Mouse (Mus musculus) inflammation-experienced regulatory T-cells, adult 16 weeks (primary cell): ENCODE data around the gene 2310033P09Rik. TPM values are rescaled to one million over a fixed set of nuclear protein-coding genes. Genes with fewer than 3 reads are reported as not detected.

Experiments
- polyA plus RNA-seq: library from polyadenylated mRNA; unstranded; fragments of 100-300 nt; shearing (Covaris generic); gene quantifications from one replicate; pipeline ENCODE4 v1.2.1, GENCODE M21; 2017

2310033P09Rik gene
- polyA plus RNA-seq, result 40.1 TPM

DNA sequence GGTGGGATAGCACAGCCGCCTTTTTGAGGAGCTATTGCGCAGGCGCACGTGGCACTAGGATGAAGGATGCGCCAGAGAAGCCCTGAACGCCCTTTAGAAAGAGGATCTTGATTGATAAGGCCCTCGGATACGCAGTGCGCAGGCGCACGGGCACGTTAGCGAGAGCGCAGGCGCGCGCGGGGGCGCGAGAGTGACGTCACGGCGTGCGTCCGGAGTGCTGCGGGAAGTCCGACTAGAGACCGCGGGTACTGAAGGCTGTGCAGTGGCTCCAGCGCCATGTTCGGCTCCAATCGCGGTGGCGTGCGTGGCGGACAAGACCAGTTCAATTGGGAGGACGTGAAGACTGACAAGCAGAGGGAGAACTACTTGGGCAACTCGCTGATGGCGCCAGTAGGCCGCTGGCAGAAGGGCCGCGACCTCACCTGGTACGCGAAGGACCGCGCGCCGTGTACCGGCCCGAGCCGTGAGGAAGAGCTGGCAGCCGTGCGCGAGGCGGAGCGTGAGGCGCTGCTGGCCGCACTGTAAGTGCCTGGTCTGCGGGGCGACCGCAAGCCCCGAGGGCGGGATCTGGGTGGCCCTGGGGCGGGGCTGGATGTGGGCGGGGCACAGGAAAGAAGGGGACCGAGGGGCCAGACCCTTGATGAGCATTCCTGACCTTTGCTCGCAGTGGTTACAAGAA is at the start of gene 2310033P09Rik:
Gene 2310033P09Rik (plus strand): TSS at position 169 of the 679 bp plus-strand sequence.

GRCm38 (mm10) chr11:59163255-59164236 is 44.6 kb upstream of the 2310033P09Rik start, which contains the start of gene Iba57:
Gene Iba57, minus strand, starts transcription at chr11:59163739.

GRCm38 (mm10) chr11:59182864-59183331 is 25.2 kb upstream of the 2310033P09Rik start, which contains the start of gene Gjc2:
Gene Gjc2, minus strand, starts transcription at chr11:59183213.

GRCm38 (mm10) chr11:59192059-59192386 is 16.1 kb upstream of the 2310033P09Rik start, which contains the start of gene Guk1:
Gene Guk1, minus strand, starts transcription at chr11:59192212.

DNA sequence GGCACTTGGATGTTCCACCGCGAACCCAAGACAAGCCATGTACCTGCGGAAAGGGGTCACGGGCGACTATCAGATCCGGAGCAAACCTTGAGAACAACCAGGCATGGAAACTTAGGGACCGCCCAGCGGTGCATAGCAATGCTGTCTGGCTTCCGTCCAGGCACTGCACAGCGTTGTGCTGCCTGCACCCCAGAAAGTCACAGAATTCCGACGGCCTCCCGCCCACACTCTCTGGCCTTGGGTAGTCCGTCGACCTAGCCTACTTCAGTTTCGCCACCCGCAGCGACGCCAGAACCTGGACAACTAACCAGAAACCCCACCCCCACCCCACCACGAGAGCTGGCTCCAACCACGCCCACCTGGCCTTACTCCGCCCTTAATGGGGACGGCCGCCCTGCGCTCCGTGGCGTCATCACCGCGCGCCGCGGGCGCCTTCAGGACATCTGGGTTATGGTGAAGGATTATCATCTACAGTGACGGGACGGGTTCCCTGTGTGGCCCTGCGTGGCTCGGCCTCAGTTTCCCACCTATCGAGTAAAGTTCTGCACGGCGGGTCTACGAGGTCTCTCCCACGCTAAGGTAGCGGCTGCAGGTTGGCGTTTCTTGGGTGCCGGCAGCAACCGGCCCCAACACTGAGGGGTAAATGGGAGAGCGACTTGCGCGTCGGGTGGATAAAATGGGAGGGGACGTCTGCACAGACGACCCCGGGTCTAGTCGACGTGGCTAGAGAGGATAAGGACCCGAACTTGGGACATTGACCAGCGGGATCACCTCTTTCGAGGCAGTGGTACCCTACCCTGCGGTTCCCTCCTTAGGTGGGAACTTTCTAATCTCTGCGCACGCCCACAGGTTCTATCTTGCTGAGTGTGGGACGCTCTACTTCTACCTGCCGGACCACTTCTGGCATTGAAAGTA is 5.8 kb upstream of the 2310033P09Rik start, which contains the start of gene Mrpl55:
Gene Mrpl55 (plus strand): TSS at position 406 of the 915 bp plus-strand sequence.

DNA sequence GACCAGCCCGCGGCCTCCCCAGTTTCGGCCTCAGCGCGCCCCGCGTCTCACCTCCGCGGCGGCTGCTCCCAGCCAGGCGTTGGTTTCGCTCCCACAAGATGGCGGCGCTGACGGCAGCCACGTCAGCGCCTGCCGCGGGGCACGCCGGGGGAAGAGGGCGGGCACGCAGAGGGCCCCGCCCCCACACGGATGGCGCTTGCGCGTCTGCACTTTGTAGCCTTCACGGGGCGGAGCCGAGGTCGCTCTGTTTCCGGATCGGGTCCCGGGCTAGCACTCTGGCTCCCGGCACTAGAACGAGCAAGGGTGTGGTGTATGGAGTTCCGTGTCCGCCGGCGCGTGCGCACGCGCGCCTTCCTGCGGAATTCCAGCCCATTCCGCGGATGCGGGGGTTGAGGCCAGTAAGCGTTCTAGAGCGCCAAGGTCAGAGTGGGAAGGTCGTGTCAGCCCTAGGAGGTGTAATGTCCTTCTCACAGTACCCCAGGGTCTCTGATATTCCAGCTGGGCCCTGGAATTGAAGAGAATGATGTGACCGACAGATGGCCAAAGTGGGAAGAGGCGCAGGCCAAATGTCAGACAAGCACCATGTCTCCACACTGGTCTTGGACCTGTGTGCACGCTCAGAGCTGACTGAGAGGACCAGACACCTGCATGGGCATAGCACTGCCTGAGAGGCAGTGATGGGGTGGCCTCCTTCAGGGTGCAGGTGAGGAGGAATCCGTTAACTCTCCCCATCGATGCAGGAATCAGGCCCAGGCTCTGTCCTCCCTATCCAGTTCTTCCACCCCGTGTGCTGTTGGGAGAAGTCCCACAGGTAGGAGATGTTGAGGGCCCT is 20.2 kb downstream of the 2310033P09Rik start, which contains the start of gene Arf1:
Gene Arf1 (minus strand): TSS at position 149 of the 832 bp plus-strand sequence.

Other genes with a start within 250 kb of the 2310033P09Rik start
- gene Trim11, start 230.2 kb upstream of the 2310033P09Rik start, polyA plus RNA-seq, result 45.5 TPM
- not detected for gene Obscn, start 71.9 kb upstream of the 2310033P09Rik start, polyA plus RNA-seq
- 2.2 TPM for gene Iba57, start 44.6 kb upstream of the 2310033P09Rik start, polyA plus RNA-seq
- not detected for gene Gjc2, start 25.1 kb upstream of the 2310033P09Rik start, polyA plus RNA-seq
- gene Guk1, start 16.1 kb upstream of the 2310033P09Rik start, polyA plus RNA-seq, result 88.8 TPM
- gene Mrpl55, start 5.8 kb upstream of the 2310033P09Rik start, polyA plus RNA-seq, result 48.5 TPM
- gene Arf1, start 19.9 kb downstream of the 2310033P09Rik start, polyA plus RNA-seq, result 545 TPM
- not detected for gene Wnt3a, start 82.4 kb downstream of the 2310033P09Rik start, polyA plus RNA-seq
- gene Wnt9a, start 98.6 kb downstream of the 2310033P09Rik start, polyA plus RNA-seq, result not detected
- not detected for gene Prss38, start 167.3 kb downstream of the 2310033P09Rik start, polyA plus RNA-seq
- gene Jmjd4, start 241.7 kb downstream of the 2310033P09Rik start, polyA plus RNA-seq, result 10.7 TPM
- gene Snap47, start 242.9 kb downstream of the 2310033P09Rik start, polyA plus RNA-seq, result 62.5 TPM